In the genomic region with DNA sequence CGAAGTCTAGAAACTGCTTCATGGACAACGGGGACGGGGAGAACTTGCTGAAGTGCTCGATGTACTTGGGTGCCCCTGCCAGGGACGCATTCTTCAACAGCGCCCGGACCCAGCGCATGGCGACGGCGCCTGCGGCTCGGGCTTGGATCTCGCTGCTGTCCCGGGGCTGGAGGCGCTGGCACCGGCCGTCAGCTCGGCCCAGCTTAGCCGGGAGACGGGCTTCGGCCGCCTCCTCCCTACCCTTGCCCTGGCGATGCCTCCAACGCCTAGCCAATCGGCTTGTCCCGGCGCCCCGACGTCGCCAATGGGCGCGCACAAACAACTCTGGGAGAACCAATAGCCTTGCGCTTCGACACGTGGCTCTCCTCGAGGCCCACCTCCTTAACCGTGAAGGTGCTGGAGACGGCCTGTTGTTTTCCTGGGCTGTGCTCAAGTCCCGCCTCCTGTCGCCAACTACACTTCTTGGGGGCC, we compare ENCODE assay signal across 8 mouse cellular contexts. TPM values are rescaled to one million over a fixed set of nuclear protein-coding genes. Genes with fewer than 3 reads are reported as not detected.
A peak's percentile ranks its signal among the peaks of the same experiment; 100 is the strongest.
DNase-seq lines count a peak whose midpoint lies in the region; ATAC-seq and TF ChIP-seq lines count a peak whose summit lies in the region.

A gene (minus strand): TSS at position 216 of the 471 bp plus-strand sequence.

- peak within 1 kb of the TSS; percentile 74 for H3K4me2 ChIP-seq in embryonic facial prominence, embryonic 12.5 days (replicated peaks)
- peak within 1 kb of the TSS; percentile 88 for H3K4me2 ChIP-seq in intestine, postnatal 0 days (replicated peaks; ENCODE audit: low read depth)

- DNase-seq in adrenal gland, postnatal 36 days, result peak; percentile 95 to 97
- DNase-seq in left cerebral cortex, postnatal 36 days (ENCODE audit: low spot score in 2 of 2), result peak; percentile 97 to 98
- DNase-seq in midbrain, embryonic 10.5 days (ENCODE audit: low spot score), result peak; percentile 97
- peak; percentile 96 to 98 for DNase-seq in right cerebral cortex, postnatal 36 days (ENCODE audit: low spot score in 2 of 2)
- DNase-seq in urinary bladder, postnatal 4 days (ENCODE audit: low spot score in 2 of 2), result peak; percentile 94 to 97

- ATAC-seq in embryonic facial prominence, embryonic 12.5 days (ENCODE audit: insufficient number of reproducible peaks, insufficient read depth, low FRiP score, low TSS enrichment), result peak; percentile 97
- peak; percentile 95 for ATAC-seq in granulocyte monocyte progenitor cell, adult 5-6 weeks (replicated peaks; ENCODE audit: poor library complexity, severe bottlenecking)
- peak; percentile 88 for ATAC-seq in intestine, postnatal 0 days

- H3K27ac ChIP-seq in embryonic facial prominence, embryonic 12.5 days, result peak within 1 kb of the TSS; percentile 63
- peak within 1 kb of the TSS; percentile 94 for H3K27ac ChIP-seq in intestine, postnatal 0 days (ENCODE audit: low read depth, low read length)
- H3K27ac ChIP-seq in midbrain, embryonic 10.5 days (replicated peaks), result peak within 1 kb of the TSS; percentile 74

- H3K9ac ChIP-seq in embryonic facial prominence, embryonic 12.5 days, result peak within 1 kb of the TSS; percentile 73
- peak within 1 kb of the TSS; percentile 85 for H3K9ac ChIP-seq in intestine, postnatal 0 days (ENCODE audit: low read depth, low read length)

- peak within 1 kb of the TSS; percentile 73 for H3K4me3 ChIP-seq in embryonic facial prominence, embryonic 12.5 days
- H3K4me3 ChIP-seq in intestine, postnatal 0 days (ENCODE audit: low read depth, low read length), result peak within 1 kb of the TSS; percentile 82
- peak within 1 kb of the TSS; percentile 76 for H3K4me3 ChIP-seq in midbrain, embryonic 10.5 days

- no peak for TF ChIP-seq CTCF in intestine, postnatal 0 days (IDR thresholded peaks at IDR 0.05; ENCODE audit: low read depth)

- H3K9me3 ChIP-seq in embryonic facial prominence, embryonic 12.5 days, result no peaks in the 10 kb centered on the region
- no peaks in the 10 kb centered on the region for H3K9me3 ChIP-seq in intestine, postnatal 0 days (ENCODE audit: control insufficient read depth)
- no peaks in the 10 kb centered on the region for H3K9me3 ChIP-seq in midbrain, embryonic 10.5 days (replicated peaks)

- intact Hi-C loops in left cerebral cortex, postnatal 36 days (cut with DNase I), result loop anchor here (5.0 kb wide), 2 partner anchors 49 to 104 kb away; a partner anchor contains a TSS

- WGBS in embryonic facial prominence, embryonic 12.5 days, result under 1% methylated on average over 41 of the region's 41 CpGs
- under 1% methylated on average over 41 of the region's 41 CpGs for WGBS in intestine, postnatal 0 days
- WGBS in midbrain, embryonic 10.5 days, result under 1% methylated on average over 41 of the region's 41 CpGs

- peaks cover 17% of the 10 kb centered on the region for H3K4me1 ChIP-seq in embryonic facial prominence, embryonic 12.5 days
- H3K4me1 ChIP-seq in intestine, postnatal 0 days (replicated peaks; ENCODE audit: control insufficient read depth, insufficient read depth, low read length), result peaks cover 6% of the 10 kb centered on the region
- peaks cover 40% of the 10 kb centered on the region for H3K4me1 ChIP-seq in midbrain, embryonic 10.5 days

- H3K27me3 ChIP-seq in embryonic facial prominence, embryonic 12.5 days, result no peaks in the 10 kb centered on the region
- H3K27me3 ChIP-seq in intestine, postnatal 0 days (replicated peaks; ENCODE audit: control insufficient read depth, insufficient read depth, low read length), result no peaks in the 10 kb centered on the region
- H3K27me3 ChIP-seq in midbrain, embryonic 10.5 days (ENCODE audit: low read depth, poor library complexity, severe bottlenecking), result peaks cover 27% of the 10 kb centered on the region

- no peaks in the 10 kb centered on the region; the same call in 1 of the 2 replicates for H3K36me3 ChIP-seq in embryonic facial prominence, embryonic 12.5 days
- H3K36me3 ChIP-seq in intestine, postnatal 0 days (ENCODE audit: control insufficient read depth, insufficient read depth), result peaks cover 28% of the 10 kb centered on the region
- H3K36me3 ChIP-seq in midbrain, embryonic 10.5 days, result no peaks in the 10 kb centered on the region

RNA-seq across cellular contexts. Expression of the gene that starts here (rescaled TPM):
- total RNA-seq in adrenal gland, postnatal 36 days (2021), result 100 to 1,000 TPM in 1 of 2 experiments, 10 to 100 TPM in 1; 70.0 to 103 TPM
- polyA plus RNA-seq in embryonic facial prominence, embryonic 12.5 days (2016; fragmentation: Nextera tagmentation; extraction: Ambion mirVana), result 27.5 and 30.4 TPM in 2 replicates
- 8.5 and 9.8 TPM in 2 replicates for total RNA-seq in granulocyte monocyte progenitor cell, adult 5-6 weeks (2014; fragmentation: Nextera tagmentation)
- total RNA-seq in granulocyte monocyte progenitor cell, adult 5-6 weeks (2017), result 0.60 and 1.8 TPM in 2 replicates
- polyA plus RNA-seq in intestine, postnatal 0 days (2015; fragmentation: Nextera tagmentation; extraction: Ambion mirVana), result 53.2 and 57.4 TPM in 2 replicates
- 100 to 1,000 TPM; 104 to 110 TPM for total RNA-seq in left cerebral cortex, postnatal 36 days (2021)
- 9.7 and 15.3 TPM in 2 replicates for polyA plus RNA-seq in midbrain, embryonic 10.5 days (2016; fragmentation: Nextera tagmentation; extraction: Ambion mirVana)

Comparison
In these comparisons a context has a peak if more than half of its experiments do, and no peak if none do; other contexts are left out.
1. Peak in every context shown above with its lines: DNase-seq, ATAC-seq, H3K4me3 ChIP-seq and H3K27ac ChIP-seq.
2. RNA of the gene that starts here (total RNA-seq): 104 to 110 TPM in left cerebral cortex, postnatal 36 days and 70.0 to 103 TPM in adrenal gland, postnatal 36 days; 0.60 to 9.8 TPM in granulocyte monocyte progenitor cell, adult 5-6 weeks; every median in the first group is over 4 times any median in the second.